Mouse (Mus musculus): ENCODE results near the gene Ptcra.

DNA sequence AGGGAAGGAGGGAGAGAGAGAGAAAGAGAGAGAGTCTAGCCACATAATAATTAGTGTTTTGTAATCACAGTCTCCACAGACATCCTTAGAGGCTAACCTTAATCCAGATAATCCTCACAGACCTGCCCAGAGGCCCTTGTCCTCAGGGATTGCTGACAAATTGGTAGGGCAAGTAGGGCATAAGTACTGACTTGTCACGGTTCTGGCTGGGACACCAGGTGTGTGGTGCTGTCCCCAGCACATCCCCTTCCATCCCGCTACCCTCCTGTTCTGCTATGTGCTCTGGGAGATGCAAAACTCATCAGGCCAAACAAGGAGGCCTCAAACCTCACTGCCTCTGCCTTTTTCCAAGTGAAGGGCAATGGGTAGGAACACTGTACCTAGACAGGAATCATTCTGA, 18.0 kb downstream of the Ptcra start:
- TF ChIP-seq CTCF (IDR thresholded peaks at IDR 0.05; ENCODE audit: insufficient read depth, low read length) (no peak), POLR2A (IDR thresholded peaks at IDR 0.05; ENCODE audit: borderline replicate concordance, extremely low read depth, low read depth, low read length) (no peak)

Measured in lung, adult 2 months (tissue).